Mouse (Mus musculus): ENCODE results near the gene Rps10.

Rps10 gene

DNA sequence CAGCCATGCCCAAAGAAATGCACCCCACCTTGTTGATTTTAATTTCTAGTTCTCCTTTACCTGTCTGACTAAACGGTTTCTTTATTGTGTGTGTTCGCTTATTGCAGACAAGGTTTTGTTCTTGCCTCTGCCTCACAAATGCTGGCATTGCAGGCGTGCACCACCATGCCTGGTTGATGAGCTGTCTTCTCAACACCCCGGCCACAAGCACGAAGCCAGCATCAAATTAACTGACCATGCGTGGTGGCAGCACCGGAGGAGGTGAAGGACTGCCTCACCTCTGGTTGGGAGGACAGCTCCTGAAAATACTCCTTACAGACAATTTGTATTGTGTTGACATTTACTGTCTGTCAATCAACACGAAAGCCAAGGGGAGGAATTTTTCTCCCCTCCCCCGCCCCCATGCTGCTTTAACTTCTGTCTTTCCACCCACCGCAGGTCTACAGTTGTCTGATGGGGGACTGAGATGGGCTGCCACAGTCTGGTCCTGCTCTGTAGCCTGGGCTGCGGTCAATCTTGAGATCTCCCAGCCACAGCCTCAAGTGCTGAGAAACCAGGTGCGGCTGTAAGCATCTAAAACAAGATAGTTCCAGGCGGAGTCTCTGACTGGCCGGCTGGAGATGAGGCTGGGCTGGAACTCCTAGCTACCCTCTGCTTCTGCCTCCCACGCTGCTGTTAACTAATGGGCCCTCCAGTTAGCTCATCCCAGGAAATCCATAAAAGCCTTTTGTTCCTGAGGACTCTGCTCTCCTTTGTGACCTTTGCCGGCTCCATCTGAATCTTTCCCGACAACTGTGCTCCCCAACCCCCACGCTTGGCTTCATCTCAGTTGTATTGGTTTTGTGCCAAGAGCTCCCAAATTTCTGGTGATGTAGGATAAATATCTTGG is at the start of gene Rps10:
Rps10 (minus strand) TSS at position 538 of the 889 bp plus-strand sequence.
- no peak for DNase-seq

DNA sequence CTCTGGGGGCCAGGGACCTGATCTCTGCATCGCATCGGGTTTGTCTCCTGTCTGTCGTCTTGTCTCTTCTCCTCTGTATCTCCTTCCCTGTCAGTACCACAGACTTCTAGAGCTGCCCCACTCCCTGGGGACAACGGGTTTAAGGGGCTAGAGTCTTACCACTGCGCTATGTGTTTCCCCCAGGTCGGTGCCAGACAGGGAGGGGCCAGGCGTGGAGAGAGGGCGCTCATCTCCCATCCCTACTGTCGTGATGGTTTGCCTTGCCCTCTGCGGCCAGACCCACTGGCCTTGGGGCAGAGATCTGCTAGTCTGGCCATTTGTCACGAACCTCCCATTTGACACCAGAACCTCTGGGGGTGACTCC is 49.1 kb upstream of the Rps10 start:
- no peak for DNase-seq

DNA sequence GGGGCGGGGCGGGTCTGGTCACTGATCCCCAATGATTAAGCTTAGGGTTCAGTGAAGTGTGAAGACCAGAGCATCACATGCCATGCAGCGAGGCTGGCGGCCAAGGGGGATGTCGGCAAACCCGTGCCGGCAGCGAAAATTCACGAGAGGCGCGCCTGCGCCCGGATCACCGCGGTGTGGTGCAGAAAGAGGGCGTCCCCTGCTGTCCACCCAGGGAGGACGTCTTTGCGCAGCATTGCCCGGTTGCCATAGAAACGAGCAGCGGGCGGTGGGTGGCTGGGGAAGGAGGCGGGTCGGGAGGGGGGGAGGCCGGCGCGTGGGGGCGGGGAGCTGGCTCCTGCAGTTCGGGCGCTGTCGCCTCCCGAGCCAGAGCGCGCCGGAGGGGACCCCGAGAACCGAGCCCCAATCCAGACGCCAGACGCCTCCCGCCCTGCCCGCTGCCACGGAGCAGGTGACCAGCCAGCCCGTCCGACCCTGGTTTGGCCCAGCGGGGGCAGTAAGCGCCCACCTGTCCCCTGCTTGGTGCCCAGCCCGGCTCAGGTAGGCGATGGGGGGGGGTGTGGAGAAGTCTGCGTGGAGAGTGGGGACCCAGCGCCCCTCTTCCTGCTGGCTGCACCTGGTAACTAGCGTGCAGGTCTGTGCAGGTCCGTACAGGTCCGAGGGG is 48.5 kb upstream of the Rps10 start:
- peak in 1 of 2 experiments; percentile 16 for DNase-seq

DNA sequence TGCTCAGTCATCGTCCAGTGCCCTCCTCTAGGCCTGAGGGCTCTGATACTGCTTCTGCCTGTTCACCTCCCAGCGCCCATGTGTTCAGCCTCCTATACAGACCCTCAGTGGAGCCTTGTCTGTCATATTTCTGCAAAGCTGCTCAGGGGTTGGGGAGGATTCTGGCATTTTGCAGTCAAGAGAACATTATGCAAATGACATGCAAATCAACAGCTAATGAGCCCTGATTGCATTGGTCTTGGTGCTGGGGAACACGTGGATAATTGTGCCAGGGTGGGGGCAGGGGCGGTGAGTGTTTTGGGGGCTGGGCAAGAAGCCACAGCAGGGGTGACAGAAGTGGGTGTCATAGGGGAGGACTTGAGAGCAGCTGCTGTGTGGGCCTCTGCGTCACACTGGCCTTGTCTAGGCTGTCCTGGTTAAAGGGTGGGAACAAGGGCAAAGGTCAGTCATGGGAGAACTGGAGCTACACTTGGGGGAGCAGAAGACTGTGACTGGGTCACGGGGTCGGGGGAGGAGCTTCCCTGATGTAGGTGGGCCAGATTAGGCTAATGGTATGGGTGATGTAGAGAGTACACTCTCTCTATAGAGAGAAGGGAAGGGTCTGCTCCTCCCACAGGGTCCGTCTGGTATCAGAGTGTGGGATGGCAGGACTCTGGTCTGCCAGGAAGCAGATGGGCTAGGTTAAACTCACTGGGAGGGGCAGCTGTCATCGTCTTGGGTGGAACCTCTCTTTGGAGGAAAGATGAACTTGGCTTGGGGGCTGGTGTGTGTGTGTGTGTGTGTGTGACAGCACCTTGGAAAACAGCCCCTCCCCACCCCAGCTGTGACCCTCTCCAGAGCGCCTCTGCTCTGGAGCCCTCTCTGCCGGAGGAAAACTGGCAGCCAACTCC is 42.7 kb upstream of the Rps10 start:
- no peak for DNase-seq

DNA sequence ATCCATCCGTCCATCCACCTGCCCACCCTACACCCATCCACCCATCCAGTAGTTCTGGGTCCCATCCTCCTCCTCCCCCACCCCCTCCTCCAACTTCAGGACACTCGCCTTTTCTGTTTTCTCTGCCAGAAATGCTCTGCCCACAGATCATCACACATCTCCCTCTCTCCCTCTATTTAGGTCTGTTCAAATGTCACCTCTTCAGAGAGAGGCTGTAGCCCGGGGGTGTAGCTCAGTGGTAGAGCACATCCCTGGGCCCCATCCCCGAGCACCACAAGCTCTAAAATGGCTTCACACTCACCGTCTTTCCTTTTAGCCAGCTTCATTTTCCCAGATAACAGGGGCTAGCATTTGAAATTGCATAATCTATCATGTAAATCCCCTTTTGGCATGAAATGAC is 41.3 kb upstream of the Rps10 start:
- DNase-seq = no peak

DNA sequence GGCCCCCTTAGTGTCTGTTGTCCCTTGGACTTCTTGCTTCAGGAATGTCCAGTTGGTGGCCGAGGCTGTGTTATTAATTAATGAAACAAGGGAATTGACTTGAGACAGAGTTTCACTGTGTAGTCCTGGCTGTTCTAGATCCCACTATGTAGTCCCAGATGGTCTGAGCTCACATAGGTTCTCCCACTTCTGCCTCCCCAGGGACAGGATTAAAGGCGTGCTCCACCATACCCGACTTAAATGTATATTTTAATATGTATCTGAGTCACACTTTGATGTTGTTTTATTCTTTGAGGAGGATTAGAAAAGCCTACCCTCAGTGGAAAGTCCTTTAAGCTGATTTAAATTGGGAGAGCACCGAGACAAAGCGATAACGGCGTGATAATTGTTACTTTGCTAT is 39.8 kb upstream of the Rps10 start:
- DNase-seq = no peak

DNA sequence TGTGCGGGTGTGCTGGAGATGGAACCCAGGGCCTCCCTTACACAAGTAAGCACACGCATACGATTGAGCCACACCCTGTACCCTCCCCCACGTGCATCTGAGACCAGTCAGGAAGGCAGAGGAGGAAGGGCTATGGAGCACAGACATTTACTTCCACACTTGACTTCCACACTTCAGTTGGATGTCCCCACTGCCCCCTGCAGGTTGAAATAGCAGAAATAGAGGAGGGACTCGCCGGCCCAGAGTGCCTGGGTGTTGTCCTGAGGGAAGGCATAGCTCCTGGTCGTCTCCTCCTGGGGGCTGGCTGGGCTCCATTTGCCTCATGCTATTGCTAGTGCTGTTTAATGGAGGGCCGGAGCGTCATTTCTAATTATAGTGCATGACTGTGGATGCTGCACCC is 39.0 kb upstream of the Rps10 start:
- no peak for DNase-seq

DNA sequence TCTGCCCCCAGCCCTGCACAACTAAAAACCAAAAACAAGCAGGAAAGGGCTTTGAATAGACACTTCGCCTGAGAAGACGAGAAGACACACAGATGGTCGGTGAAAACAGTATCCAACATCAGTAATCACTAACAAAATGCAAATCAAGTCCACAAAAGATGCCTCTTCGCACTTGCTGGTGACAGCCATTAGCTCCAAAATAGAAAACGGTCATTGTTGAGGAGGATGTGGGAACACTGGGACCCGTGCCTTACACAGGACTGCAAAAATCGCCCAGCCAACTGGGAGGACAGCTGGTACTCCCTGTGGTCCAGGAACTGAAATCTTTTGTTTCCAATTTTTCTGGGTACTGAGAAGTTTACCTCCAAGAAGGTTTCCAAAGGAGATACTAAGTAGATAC is 37.5 kb upstream of the Rps10 start:
- no peak for DNase-seq

DNA sequence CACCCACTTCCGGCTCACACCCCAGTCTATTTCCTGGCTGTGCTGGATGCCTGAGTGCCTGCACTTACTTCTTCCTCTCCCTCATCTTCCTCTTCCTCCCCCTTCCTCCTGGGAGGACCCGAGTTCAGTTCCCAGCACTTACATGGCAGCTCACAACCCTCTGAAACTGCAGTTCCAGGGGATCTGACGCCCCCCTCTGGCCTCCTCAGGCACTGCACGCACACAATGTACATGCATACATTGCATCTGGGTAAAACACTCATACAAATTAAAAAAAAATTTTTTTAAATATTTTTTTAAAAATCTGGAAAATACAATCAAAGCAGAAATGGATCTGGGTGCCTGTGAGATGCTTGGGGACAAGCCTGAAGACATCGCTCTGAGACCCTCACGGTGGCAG is 35.3 kb upstream of the Rps10 start:
- no peak for DNase-seq

DNA sequence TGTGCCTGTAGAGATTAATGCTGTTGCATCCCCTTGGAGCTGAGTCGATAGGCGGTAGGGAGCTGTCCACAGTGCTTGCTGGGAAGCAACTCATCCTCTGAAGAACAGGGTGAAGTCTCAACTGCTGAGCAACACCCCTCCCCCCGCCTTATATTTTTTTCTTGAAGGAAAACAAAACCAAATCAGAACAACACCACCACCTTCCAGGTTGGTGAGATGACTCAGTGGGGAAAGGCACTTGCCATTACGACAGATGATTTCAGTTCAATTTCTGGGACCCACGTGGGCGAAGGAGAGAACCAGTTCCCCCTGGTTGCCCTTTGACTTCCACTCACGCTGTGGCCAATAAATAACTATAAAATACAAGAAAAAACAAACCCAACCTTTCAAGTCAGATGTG is 22.3 kb upstream of the Rps10 start:
- no peak for DNase-seq

DNA sequence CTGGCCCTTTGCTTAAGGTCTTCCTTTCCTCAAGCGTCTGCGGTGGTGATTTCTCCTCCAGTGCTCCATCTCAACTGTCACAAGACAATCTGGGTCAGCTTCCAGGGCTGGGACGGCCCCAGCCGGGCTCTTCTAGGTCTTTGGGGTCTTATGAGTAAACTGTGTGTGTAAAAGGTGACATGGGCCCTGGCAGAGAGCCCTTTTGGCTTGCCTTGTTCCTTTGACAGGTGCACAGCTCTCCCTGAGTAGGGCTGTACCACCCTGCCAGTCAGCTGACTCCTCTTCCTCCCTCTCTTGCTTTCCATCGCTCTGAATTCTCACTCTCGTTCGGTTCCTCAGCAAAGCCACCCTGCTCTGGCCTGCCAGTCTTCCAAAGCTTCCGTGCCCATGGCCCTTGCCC is 20.7 kb upstream of the Rps10 start:
- DNase-seq = no peak

DNA sequence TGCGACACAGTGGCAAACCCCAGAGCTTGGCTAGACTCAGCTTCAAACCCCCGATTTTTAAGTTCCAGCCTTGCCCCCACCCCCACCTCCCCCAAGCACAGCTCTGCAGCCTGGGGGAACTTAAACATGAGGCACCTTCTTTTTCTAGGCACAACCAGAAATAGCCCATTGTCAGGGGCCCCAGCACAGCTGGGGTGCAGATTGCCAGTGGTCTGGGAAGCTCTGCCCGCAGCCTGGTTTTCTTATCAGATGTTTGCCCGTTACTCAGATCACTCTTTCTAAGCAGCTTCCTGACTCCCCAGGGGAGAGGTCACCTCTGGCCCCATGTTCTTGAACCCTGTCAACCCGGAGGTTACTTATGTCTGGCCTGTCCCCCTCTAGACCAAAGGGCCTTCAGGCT is 19.9 kb upstream of the Rps10 start:
- DNase-seq = no peak

DNA sequence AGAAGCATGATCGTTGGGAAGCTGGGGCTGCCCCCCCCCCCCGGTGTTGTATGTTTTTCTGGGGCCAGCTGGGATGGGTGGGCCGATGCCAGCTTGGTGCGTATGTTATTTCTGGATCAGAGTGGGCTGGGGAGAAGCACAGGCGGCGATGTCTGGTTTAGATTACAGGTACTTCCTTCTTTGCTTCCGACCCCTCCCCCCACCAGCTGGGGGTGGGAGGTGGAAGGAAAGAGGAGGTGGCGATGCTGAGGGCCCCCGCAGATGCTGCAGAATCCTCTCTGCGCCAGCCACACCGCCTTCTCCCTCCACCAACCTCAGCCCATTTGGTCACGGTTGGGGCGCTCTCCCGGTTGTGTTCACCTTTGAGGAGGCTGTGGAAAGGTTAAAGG is 19.5 kb upstream of the Rps10 start:
- DNase-seq = peak; percentile 36 to 55

DNA sequence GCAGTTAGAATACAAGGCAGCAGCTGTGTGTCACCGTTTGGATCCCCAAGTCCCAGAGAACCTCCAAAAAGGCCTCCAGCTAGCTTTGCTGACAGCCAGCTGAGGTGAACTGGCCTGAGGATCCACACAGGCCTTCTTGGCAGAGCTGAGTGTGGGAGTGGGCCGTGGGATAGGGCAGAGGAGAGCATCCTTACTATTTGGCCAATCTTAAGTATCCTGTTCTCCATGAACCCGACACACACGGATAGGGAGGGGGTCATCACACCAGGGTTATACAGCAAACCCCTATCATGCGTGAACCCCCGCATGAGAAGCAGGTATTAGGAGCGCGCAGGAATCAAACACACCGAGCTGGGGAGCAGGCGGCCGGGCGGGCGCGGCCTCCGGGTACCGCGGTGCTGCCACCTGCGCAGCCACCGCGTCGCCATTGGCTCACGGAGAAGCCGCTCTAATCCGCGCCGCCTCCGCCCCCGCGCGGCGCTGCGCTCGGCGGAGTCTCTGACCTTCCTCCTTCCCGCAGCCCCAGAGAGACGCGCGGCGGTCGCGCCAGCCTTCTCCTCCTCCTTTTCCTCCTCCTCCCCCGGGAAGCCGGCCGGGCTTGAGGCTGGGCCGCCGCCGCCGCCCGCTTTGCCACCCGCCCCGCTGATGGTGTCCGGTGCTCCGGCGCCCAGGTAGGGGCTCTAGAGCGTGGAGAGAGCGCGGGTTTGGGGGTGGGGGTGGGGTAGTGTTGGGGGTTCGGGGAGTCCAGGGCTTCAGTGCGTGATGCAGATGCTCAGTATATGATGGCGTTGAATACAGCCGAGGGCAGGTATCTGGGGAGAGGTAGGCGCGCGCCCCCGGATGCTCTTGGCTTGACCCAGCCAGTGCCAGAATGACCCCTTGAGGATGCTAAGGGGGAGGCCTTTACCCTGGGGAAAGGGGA is 18.9 kb upstream of the Rps10 start, which contains the start of gene Pacsin1:
Pacsin1 (plus strand) TSS at position 421 of the 922 bp plus-strand sequence.
- peak; percentile 47 to 49 for DNase-seq

DNA sequence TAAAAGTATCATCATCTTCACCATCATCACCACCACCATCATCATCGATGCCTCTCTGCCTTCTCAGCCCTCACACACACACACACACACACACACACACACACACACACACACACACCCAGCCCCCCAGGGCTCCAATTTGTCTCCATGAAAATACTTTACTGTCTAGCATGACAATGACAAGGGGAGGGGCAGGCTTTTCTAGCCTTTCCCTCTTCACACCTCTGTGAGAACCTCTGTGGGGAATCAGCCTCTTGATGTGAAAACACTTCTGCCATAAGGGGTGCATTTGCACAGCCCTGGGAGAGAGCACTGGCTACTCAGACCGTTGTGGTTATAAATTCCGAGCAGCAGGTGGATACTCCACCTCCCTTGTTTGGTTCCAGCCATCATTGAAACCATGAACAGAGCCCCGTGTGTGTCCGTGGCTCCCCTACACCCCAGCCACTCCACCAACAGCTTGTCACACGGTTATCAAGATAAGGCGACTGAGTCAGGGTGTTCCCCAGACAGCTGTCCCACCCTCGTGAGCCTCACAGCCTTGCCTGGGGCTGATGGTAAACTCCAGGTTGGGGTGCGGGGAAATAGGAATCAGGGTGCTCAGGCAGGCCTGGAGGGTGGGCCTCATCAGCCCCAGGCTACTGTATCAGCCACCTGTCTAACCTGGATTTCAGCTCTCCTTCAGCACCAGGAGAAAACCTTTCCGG is 16.9 kb upstream of the Rps10 start:
- no peak for DNase-seq

DNA sequence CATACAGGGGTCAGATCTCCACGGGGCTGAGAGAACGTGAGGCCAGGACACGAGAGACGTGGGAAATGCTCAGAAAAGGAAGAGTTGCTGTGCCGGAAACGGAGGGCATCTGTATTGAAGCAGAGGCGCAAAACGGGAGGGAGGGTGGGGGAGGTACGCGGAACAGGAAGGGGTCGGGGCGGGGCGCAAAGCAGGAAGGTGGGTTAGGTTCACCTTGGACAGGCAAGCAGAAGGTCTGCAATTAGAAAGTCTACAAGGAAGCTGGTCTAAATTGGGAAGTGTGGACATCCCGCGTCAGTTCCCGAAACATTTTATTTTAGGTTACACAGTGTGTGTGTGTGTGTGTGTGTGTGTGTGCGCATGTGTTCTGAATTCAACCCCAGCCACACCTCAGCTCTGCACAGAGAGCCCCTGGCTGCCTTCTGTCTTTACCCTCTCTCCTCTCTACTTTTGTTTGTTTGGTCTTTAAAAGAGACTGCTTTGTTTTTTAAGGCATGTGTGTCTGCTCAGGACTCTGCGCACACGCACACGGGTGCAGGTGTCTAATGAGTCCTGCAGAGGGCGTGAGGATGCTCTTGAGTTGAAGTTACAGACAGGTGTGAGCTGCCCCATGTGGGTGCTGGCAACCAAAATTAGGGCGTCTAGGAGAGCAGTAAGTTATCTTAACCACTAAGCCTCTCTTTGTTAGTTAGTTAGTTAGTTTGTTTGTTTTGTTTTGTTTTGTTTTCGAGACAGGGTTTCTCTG is 15.7 kb upstream of the Rps10 start:
- no peak for DNase-seq

DNA sequence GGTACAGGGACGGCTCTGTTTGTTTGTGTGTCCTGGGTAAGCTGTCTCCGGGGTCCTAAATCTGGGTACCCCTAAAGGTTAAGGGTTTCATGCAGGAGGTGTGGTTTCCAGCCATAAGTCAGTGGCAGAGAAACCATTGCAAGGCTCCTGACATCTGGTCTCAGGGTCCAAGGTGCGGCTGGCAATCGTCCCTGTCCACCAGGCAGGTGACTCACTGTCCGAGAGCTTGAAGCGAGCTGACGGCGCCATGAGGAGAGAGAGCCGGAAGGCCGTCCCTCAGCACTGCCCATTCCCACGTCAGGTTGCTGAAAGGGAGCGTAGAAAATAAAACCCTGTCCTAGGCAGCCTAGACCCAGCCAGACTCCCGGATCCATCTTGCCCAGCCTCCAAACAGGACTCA is 14.1 kb upstream of the Rps10 start:
- no peak for DNase-seq

DNA sequence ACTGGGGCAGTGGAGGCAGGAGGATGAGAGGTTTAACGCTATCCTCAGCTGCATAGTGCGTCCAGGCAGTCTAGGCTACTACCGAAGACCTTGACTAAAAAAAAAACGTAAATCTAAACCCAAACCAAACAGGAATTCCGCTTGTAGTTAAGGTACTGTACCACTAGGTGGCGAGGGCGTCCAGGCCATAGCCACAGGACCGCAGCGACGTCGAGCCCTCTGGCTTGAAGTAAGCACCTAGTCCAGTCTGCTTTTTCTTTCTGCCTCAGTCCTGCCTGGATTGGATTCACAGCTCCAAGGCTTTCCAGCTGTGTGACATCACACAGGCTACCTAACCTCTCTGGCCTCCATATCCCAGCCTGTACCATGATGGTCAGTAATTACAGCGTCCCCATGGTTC is 13.7 kb upstream of the Rps10 start:
- peak in 1 of 2 experiments; percentile 48 for DNase-seq

DNA sequence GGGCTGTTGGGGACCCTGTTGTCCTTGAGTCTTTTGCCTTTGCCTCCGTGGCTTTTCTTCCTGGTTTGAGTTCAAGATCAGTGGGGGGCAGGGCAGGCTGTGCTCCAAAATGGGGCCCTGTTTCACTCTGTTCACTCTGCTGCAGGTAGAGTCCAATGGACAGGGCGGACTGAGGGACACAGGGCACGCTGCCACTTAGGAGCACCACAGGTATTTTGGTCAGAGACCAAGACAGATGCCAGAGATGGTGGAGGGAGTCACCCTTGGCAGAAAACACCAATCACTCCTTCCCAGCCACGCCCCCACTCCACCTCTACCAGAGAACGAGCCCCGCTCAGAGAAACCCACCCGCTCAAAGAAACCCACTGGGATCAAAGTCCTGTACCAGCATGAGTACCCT is 9.3 kb upstream of the Rps10 start:
- DNase-seq = no peak

DNA sequence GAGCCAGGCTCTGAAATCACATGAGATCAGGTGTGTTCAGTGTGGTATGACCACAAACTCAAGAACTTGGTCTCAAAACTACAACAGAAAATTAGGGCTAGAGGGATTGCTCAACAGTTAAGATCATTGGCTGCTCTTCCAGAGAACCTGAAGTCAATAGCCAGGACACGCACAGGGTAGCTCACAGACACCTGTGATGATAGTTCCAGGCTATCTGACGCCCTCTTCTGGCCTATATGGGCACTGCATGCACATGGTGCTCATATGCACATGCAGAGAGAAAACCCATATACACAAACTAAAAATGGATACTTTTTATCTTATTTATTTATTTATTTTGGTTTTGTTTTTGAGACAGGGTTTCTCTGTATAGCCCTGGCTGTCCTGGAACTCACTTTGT is 8.1 kb upstream of the Rps10 start:
- DNase-seq = no peak

DNA sequence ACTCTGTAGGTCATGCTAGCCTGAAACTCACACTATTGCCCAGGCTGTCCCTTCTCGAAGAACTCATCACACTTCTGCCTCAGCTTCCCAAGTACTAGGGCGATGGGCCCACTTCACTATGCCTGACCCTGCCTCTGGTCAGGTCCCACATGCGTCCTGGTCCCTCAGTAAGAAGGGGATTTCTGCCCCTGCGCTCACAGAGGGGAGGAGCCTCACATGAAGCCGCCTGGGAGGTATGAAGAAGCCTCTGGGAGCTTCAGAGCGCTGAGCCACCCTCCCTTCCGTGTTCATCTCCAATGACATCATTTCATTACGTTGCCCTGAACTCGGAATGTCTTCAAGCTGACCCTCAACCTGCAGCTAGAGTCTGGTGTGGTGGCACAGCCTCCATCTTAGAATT is 7.3 kb upstream of the Rps10 start:
- no peak for DNase-seq

Measured in thymus, adult 18-20 months (tissue).